Mouse (Mus musculus): ENCODE results near the gene Fga. TPM values are rescaled to one million over a fixed set of nuclear protein-coding genes. Genes with fewer than 3 reads are reported as not detected.

Gene Fga
- total RNA-seq, 2 experiments from 2014 or later = not detected

- DNase-seq (ENCODE audit: low spot score in 2 of 2) = no peak
- intact Hi-C loops (cut with DNase I) = no loop called here
Observed at GRCm38 (mm10) chr3:83068869-83069268, 43.0 kb downstream of the Fga start.

GRCm38 (mm10) chr3:83070231-83070630 is 44.4 kb downstream of the Fga start:
- intact Hi-C loops (cut with DNase I) = no loop called here
- DNase-seq (ENCODE audit: low spot score in 2 of 2) = no peak

- intact Hi-C loops (cut with DNase I) = no loop called here
- DNase-seq (ENCODE audit: low spot score in 2 of 2) = no peak
Observed at GRCm38 (mm10) chr3:83076563-83076962, 50.7 kb downstream of the Fga start.

- peak; percentile 46 to 67 for DNase-seq (ENCODE audit: low spot score in 2 of 2)
- intact Hi-C loops (cut with DNase I) = no loop called here
Observed at GRCm38 (mm10) chr3:83080567-83081055, 54.7 kb downstream of the Fga start.

Other genes starting within 250 kb of the Fga start
- gene Rbm46, start 149.6 kb upstream of the Fga start, total RNA-seq (2021) = under 1 TPM; 0.57 to 0.61 TPM
- gene Lrat, start 122.1 kb upstream of the Fga start, total RNA-seq (2021) = under 1 TPM; 0.13 to 0.15 TPM
- not detected for gene Fgg, start 18.4 kb upstream of the Fga start, total RNA-seq (2021)
- not detected for gene Fgb, start 23.8 kb downstream of the Fga start, total RNA-seq (2021)
- 10 to 100 TPM; 38.8 to 39.9 TPM for gene Plrg1, start 29.4 kb downstream of the Fga start, total RNA-seq (2021)
- gene Dchs2, start 101.9 kb downstream of the Fga start, total RNA-seq (2021) = 1 to 10 TPM; 2.2 to 4.3 TPM

Data from left cerebral cortex, postnatal 14 days (tissue).